Mouse (Mus musculus) CH12.LX (cell line): ENCODE results near the gene Slc32a1.

Experiments
- CTCF ChIP-seq, 2 experiments: IDR thresholded peaks in 1 of 2; conservative IDR thresholded peaks in 1 of 2; 2 replicates each; pipeline ENCODE4 v1.5.1; 2011 to 2012; ENCODE audit warnings: low read depth in 2 of 2, low read length in 2 of 2, improper control_type of control experiment in 1 of 2, inconsistent platforms in 1 of 2, mild to moderate bottlenecking in 1 of 2, moderate library complexity in 1 of 2
- EP300 ChIP-seq: IDR thresholded peaks from 2 replicates; pipeline ENCODE4 v1.6.1; 2011; ENCODE audit warnings: low read length, improper control_type of control experiment
- GABPA ChIP-seq: IDR thresholded peaks from 2 replicates; pipeline ENCODE4 v1.6.1; 2012; ENCODE audit warnings: low read depth, low read length, improper control_type of control experiment, inconsistent platforms; ENCODE audit not compliant: insufficient replicate concordance
- JUN ChIP-seq: IDR thresholded peaks from 2 replicates; pipeline ENCODE4 v1.6.1; 2011; ENCODE audit warnings: low read depth, mild to moderate bottlenecking, low read length, improper control_type of control experiment, moderate library complexity; ENCODE audit not compliant: insufficient read depth
- MAX ChIP-seq: IDR thresholded peaks from 2 replicates; pipeline ENCODE4 v1.6.1; 2011; ENCODE audit warnings: low read length, improper control_type of control experiment
- POLR2A ChIP-seq: IDR thresholded peaks from 2 replicates; pipeline ENCODE4 v1.6.1; 2011; ENCODE audit warnings: low read depth, mild to moderate bottlenecking, improper control_type of control experiment, low read length
- USF1 ChIP-seq: IDR thresholded peaks from 2 replicates; pipeline ENCODE4 v1.6.1; 2014; ENCODE audit warnings: low read depth, mild to moderate bottlenecking, inconsistent platforms, low read length, improper control_type of control experiment
- USF2 ChIP-seq: conservative IDR thresholded peaks from 2 replicates; pipeline ENCODE4 v1.6.1; 2011; ENCODE audit warnings: low read depth, low read length, improper control_type of control experiment
- ZC3H11A ChIP-seq: IDR thresholded peaks from 2 replicates; pipeline ENCODE4 v1.6.1; 2012; ENCODE audit warnings: low read depth, mild to moderate bottlenecking, inconsistent platforms, low read length, improper control_type of control experiment

DNA sequence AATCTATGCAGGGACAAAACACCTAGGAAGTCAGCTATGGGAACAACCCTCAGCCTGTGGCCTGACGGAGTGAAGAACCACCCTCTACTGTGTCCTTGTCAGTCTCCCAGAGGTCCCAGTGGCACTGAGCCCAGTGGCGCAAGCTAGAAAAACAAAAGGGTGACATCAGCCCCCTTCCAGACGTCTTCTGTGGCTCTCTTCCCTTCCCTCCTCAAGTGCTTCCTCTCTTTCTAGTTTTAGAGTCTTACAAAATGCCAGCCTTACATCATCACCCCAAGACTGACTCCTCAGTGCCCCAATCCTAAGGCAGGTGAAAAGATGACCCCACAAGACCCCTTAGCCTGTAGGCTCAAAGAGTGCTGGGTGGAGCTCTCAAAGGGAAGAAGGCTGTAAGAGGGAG lies 20.1 kb upstream of the Slc32a1 start:
- TF ChIP-seq CTCF (conservative IDR thresholded peaks at IDR 0.05 in 1 of 2, IDR thresholded peaks at IDR 0.05 in 1 of 2; ENCODE audit: low read depth in 2 of 2, low read length in 2 of 2) = no peak
- TF ChIP-seq GABPA = no peak
- TF ChIP-seq JUN = no peak
- no peak for TF ChIP-seq USF2
- no peak for TF ChIP-seq EP300
- TF ChIP-seq USF1 = no peak
- TF ChIP-seq MAX = no peak
- TF ChIP-seq ZC3H11A = no peak
- no peak for TF ChIP-seq POLR2A
